Mouse (Mus musculus): ENCODE data around the gene Ago3. TPM values are rescaled to one million over a fixed set of nuclear protein-coding genes. Genes with fewer than 3 reads are reported as not detected.

The Ago3 gene
- polyA plus RNA-seq (2015; fragmentation: Nextera tagmentation; extraction: Ambion mirVana), result 11.9 and 12.7 TPM in 2 replicates

DNA sequence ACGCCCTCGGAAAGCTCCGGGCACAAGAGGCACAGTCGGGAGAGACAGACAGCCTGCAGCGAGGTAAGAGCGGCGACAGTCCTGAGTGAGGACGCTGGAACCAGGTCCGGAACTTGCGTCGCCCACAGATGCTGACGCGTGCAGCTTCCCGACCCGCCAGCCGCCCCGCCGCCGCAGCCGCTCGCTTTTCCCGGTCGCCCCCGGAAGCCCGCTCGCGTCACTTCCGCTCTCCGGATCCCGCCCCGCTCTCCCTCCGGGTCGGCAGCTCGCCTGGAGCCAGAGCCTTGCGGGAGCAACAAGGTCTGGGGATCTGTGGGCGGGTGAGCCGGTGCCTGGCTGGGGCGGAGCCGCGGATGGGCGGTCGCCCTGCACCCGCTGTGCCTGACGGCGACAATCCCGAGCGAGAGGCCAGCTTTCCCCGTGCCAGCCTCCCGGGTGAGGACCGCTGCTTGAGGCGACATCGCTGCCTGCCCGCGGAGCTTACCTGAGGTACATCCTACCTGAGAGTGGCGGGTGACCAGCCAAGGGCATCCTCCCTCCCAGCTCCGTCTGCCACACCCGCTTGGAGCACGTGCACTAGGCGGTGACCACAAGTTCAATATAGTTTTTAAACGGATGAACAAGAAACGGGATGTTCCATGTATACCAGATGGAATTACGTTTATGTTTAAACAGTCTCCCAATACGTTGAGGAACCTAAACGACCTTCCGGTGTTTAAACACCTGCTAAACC is at the start of gene Ago3:
Gene Ago3, minus strand, starts transcription at position 210 of the 733 bp plus-strand sequence.

GRCm38 (mm10) chr4:126468285-126468901 is 39.0 kb upstream of the Ago3 start, which contains the start of gene Ago1:
Gene Ago1, minus strand, starts transcription at chr4:126468583.

DNA sequence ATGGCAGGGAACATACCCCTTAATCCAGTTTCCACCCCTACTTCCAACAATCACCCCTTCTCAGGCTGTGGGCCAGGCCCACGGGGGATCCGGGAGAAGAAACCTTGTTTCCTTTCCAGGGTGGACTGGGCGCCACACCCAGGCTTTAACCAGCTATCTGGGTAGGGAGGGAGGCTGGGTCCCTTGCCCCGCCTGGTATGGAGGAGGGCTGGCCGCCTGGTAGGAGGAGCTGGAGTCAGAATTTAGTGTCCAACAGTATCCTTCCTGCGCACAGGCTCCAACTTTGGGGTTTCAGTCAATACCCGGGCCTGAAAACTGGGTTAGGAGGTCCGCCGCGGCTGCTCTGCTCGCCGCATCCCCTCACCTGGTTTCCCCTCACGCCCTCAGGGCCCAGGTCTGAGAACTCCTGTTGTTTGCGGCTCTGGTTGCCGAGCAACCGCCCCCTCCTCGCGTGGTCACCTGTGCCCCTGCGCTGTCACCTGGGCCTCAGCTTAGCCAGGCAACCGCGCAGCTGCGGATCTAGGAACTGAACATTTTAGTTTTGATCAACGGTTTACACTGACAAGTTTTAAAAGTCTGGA is 104.0 kb downstream of the Ago3 start, which contains the start of gene Tekt2:
Gene Tekt2, minus strand, starts transcription at position 408 of the 581 bp plus-strand sequence.

DNA sequence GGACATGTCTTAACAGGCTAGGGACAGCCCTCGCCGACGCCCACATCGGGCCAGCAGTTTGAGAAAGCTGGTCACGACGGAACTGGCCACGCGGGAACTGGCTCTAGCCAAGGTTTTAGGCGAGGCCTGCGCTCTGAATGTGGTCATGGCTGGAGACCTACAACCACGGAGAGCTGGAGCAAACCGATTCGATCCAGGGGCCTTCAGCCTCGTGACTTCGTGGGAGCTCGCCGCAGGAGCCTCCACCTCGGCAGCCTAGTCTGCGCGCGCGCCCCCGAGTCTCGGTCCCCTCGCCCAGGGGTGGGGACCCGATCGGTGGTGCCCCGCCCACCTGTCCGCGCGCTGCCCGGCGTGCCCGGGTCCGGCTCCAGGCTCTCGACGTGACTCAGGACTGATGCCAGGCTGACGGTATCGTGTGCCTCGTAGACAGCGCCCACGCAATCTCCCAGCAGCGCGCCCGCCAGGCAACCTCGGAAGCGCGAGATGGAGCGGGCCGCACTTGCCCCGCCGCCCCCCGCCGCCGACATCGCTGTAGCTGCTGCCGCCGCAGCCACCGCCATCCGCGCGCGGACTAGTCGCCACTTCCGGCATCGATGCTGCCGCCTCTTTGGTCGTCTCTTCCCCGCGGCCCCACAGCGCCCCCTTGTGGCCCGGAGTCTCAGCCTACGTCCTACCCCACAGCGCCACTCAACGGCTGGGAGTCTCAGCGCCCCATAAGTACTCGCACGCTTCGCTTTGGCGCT is 108.1 kb downstream of the Ago3 start, which contains the start of gene Adprhl2:
Gene Adprhl2, minus strand, starts transcription at position 593 of the 743 bp plus-strand sequence.

GRCm38 (mm10) chr4:126286492-126286891 is 142.9 kb downstream of the Ago3 start, which contains the start of gene Col8a2:
Gene Col8a2, plus strand, starts transcription at chr4:126286793.

Other genes with a start within 250 kb of the Ago3 start
- 92.2 and 93.3 TPM in 2 replicates for gene Thrap3, start 226.8 kb downstream of the Ago3 start, polyA plus RNA-seq (2015; fragmentation: Nextera tagmentation; extraction: Ambion mirVana)
- 66.0 and 69.6 TPM in 2 replicates for gene Map7d1, start 173.2 kb downstream of the Ago3 start, polyA plus RNA-seq (2015; fragmentation: Nextera tagmentation; extraction: Ambion mirVana)
- 184 and 191 TPM in 2 replicates for gene Trappc3, start 167.2 kb downstream of the Ago3 start, polyA plus RNA-seq (2015; fragmentation: Nextera tagmentation; extraction: Ambion mirVana)
- gene Col8a2, start 142.8 kb downstream of the Ago3 start, polyA plus RNA-seq (2015; fragmentation: Nextera tagmentation; extraction: Ambion mirVana), result 5.4 and 8.0 TPM in 2 replicates
- 61.4 and 65.5 TPM in 2 replicates for gene Adprhl2, start 107.9 kb downstream of the Ago3 start, polyA plus RNA-seq (2015; fragmentation: Nextera tagmentation; extraction: Ambion mirVana)
- 10.2 and 10.3 TPM in 2 replicates for gene Tekt2, start 103.9 kb downstream of the Ago3 start, polyA plus RNA-seq (2015; fragmentation: Nextera tagmentation; extraction: Ambion mirVana)
- gene Ago1, start 39.0 kb upstream of the Ago3 start, polyA plus RNA-seq (2015; fragmentation: Nextera tagmentation; extraction: Ambion mirVana), result 6.5 and 8.2 TPM in 2 replicates
- 3.3 and 4.0 TPM in 2 replicates for gene Ago4, start 103.9 kb upstream of the Ago3 start, polyA plus RNA-seq (2015; fragmentation: Nextera tagmentation; extraction: Ambion mirVana)
- gene Clspn, start 127.4 kb upstream of the Ago3 start, polyA plus RNA-seq (2015; fragmentation: Nextera tagmentation; extraction: Ambion mirVana), result 2.6 and 3.2 TPM in 2 replicates
- 31.6 and 38.1 TPM in 2 replicates for gene 5730409E04Rik, start 180.3 kb upstream of the Ago3 start, polyA plus RNA-seq (2015; fragmentation: Nextera tagmentation; extraction: Ambion mirVana)
- gene Psmb2, start 248.1 kb upstream of the Ago3 start, polyA plus RNA-seq (2015; fragmentation: Nextera tagmentation; extraction: Ambion mirVana), result 446 and 459 TPM in 2 replicates